Mouse (Mus musculus) induced T-regulatory cell, adult 2 months (primary cell): ENCODE data around the gene Cxxc4.

Experiments used
- DNase-seq: peaks from one replicate; pipeline ENCODE4 v3.0.0-alpha.2; 2012; ENCODE audit warnings: low read depth

Cxxc4 gene

GRCm38 (mm10) chr3:134243850-134244247, 7.6 kb downstream of the Cxxc4 start:
- DNase-seq = no peak

- DNase-seq = no peak
Observed at GRCm38 (mm10) chr3:134254221-134254620, 17.9 kb downstream of the Cxxc4 start.

- DNase-seq = no peak
Observed at GRCm38 (mm10) chr3:134258715-134259114, 22.4 kb downstream of the Cxxc4 start.

GRCm38 (mm10) chr3:134259300-134259699, 23.0 kb downstream of the Cxxc4 start:
- DNase-seq = no peak

GRCm38 (mm10) chr3:134279655-134280054, 43.4 kb downstream of the Cxxc4 start:
- no peak for DNase-seq

GRCm38 (mm10) chr3:134281527-134282370, 45.5 kb downstream of the Cxxc4 start:
- no peak for DNase-seq

- no peak for DNase-seq
Observed at GRCm38 (mm10) chr3:134295217-134295616, 58.9 kb downstream of the Cxxc4 start.

- no peak for DNase-seq
Observed at GRCm38 (mm10) chr3:134302681-134303491, 66.6 kb downstream of the Cxxc4 start.

- DNase-seq = no peak
Observed at GRCm38 (mm10) chr3:134303492-134303808, 67.2 kb downstream of the Cxxc4 start.

GRCm38 (mm10) chr3:134306507-134306906, 70.2 kb downstream of the Cxxc4 start:
- DNase-seq = no peak

GRCm38 (mm10) chr3:134307801-134308200, 71.5 kb downstream of the Cxxc4 start:
- no peak for DNase-seq
